Mouse (Mus musculus): ENCODE results near the gene Tgfbr1. TPM values are rescaled to one million over a fixed set of nuclear protein-coding genes. Genes with fewer than 3 reads are reported as not detected.

Tgfbr1 gene
- total RNA-seq, 1 experiment = 31.7 TPM

DNA sequence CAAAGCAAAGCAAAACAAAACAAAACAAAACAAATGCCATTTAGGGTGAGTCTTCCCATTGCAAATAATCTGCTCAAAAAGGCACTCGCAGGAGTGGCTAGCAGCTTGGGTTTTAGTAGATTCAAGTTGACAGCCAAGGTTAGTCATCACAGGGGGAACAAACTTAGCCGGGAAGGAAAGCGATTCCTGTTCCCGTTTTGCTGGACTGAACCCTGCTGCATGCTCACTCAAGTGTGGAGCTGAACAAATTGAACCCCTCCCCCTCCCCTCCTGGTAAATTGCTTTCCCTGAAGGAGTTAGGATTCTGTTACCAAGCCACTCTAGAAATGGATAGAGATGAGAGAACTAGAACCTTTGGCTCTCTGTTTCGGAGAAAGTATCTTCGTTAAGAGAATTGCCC lies 3.3 kb upstream of the Tgfbr1 start:
- no peak overlapping the region for H3K9ac ChIP-seq (ENCODE audit: insufficient read depth, low read depth, low read length, poor library complexity, severe bottlenecking)
- no peak overlapping the region for H3K4me3 ChIP-seq (ENCODE audit: insufficient read depth in 1 of 2, low read depth in 1 of 2, low read length in 2 of 2, poor library complexity in 1 of 2, severe bottlenecking in 1 of 2)
- no peak overlapping the region for H3K27ac ChIP-seq (ENCODE audit: insufficient read depth, low read depth, low read length, poor library complexity, severe bottlenecking)
- DNase-seq (ENCODE audit: low read depth, low spot score) = no peak
- in situ Hi-C loops (cut with MboI; ENCODE audit: low sequenced_read_pairs in 2 of 2, unreplicated experiment in 2 of 2) = no loop called here
- TF ChIP-seq HCFC1 (IDR thresholded peaks at IDR 0.05; ENCODE audit: borderline replicate concordance, insufficient read depth, low read length) = no peak
- no peak for TF ChIP-seq ZC3H11A (IDR thresholded peaks at IDR 0.05; ENCODE audit: borderline replicate concordance, low read depth, low read length)
- TF ChIP-seq ZNF384 (IDR thresholded peaks at IDR 0.05; ENCODE audit: low read depth, low read length) = no peak
- TF ChIP-seq CHD2 (IDR thresholded peaks at IDR 0.05; ENCODE audit: low read depth, low read length) = no peak
- TF ChIP-seq MAFK (IDR thresholded peaks at IDR 0.05; ENCODE audit: insufficient read depth, low read depth, low read length) = no peak
- H3K36me3 ChIP-seq (ENCODE audit: control insufficient read depth, insufficient read depth, low read length, poor library complexity, severe bottlenecking) = no peaks in the 10 kb centered on the region
- peaks cover 0 to 2% of the 10 kb centered on the region in 2 experiments; a peak in 1 of 4 replicates for H3K4me1 ChIP-seq (ENCODE audit: control insufficient read depth in 2 of 2, insufficient read depth in 2 of 2, low read length in 2 of 2, poor library complexity in 1 of 2)
- H3K9me3 ChIP-seq (ENCODE audit: control insufficient read depth, insufficient read depth, low read depth, low read length) = no peaks in the 10 kb centered on the region

DNA sequence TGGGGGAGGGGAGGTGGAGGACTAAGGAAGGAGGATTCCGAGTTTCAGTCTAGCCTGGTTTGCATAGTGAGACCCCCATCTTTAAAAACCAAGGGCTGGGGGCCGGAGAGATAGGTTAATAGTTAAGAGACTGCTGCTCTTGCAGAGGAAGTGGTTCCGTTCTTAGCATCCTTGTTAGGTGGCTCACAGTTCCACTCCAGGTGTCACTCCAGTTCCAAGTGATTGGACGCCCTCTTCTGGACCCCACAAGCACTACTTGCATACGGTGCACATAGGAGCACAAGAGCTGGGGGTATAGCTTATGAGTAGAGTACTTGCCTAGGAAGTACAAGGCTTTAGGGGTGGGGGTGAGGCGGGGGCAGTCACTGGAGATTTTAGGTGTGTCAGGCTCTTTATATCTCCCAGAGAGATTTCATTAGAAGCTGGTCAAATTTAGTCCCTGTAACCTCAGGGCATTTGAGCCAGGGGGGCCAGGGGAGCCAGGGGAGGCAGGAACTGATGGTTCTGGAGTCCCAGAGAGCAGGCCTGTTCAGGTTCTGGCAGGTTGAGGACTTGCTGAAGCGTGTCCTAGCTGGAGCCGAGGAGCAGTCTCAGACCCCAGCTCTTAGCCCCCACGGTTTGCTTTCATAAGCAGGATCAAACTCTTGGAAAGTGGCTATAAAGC lies 1.5 kb upstream of the Tgfbr1 start:
- Histone ChIP-seq H3K27ac (ENCODE audit: insufficient read depth, low read depth, low read length, poor library complexity, severe bottlenecking) (no peak overlapping the region), H3K4me3 (ENCODE audit: insufficient read depth in 1 of 2, low read depth in 1 of 2, low read length in 2 of 2, poor library complexity in 1 of 2, severe bottlenecking in 1 of 2) (no peak overlapping the region), H3K4me1 (ENCODE audit: control insufficient read depth in 2 of 2, insufficient read depth in 2 of 2, low read length in 2 of 2, poor library complexity in 1 of 2) (peaks cover 0 to 2% of the 10 kb centered on the region in 2 experiments; a peak in 1 of 4 replicates), H3K36me3 (ENCODE audit: control insufficient read depth, insufficient read depth, low read length, poor library complexity, severe bottlenecking) (no peaks in the 10 kb centered on the region), H3K9me3 (ENCODE audit: control insufficient read depth, insufficient read depth, low read depth, low read length) (no peaks in the 10 kb centered on the region), H3K9ac (ENCODE audit: insufficient read depth, low read depth, low read length, poor library complexity, severe bottlenecking) (no peak overlapping the region)
- peak; percentile 45 for DNase-seq (ENCODE audit: low read depth, low spot score)
- TF ChIP-seq MAFK (IDR thresholded peaks at IDR 0.05; ENCODE audit: insufficient read depth, low read depth, low read length) (no peak), CHD2 (IDR thresholded peaks at IDR 0.05; ENCODE audit: low read depth, low read length) (no peak), HCFC1 (IDR thresholded peaks at IDR 0.05; ENCODE audit: borderline replicate concordance, insufficient read depth, low read length) (no peak), ZNF384 (IDR thresholded peaks at IDR 0.05; ENCODE audit: low read depth, low read length) (no peak), ZC3H11A (IDR thresholded peaks at IDR 0.05; ENCODE audit: borderline replicate concordance, low read depth, low read length) (peak; percentile 17; the same call in 1 of the 2 replicates)
- in situ Hi-C loops (cut with MboI; ENCODE audit: low sequenced_read_pairs in 2 of 2, unreplicated experiment in 2 of 2) = no loop called here

DNA sequence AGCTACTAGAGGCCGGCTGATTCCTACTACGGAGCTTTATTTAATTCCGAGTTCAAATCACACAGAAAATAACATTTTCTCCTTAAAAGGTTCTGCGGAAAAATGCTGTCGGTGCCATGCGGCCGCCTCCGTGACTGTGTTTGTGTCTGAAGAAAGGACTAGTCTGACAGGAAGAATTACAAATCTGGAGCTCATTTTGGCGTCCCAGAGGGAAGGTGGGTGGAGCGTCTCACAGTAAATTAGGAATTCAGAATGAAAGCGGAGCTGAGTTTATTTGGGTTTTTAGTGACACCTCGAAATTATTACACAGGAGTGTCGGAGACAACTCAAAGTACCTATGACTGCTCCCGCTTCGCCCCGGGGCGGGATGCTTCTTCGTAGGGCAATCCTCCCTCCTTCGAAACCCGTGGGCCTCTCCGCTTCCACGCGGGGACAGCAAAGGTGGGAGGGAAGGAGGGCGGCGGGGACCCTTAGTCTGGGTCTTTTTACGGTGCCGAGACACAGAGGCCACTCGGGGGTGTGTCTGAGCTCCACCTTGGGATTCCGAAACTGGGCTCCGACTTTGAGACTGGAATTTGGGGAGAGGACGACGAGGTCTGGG lies 861 bp upstream of the Tgfbr1 start:
- no peak overlapping the region for H3K27ac ChIP-seq (ENCODE audit: insufficient read depth, low read depth, low read length, poor library complexity, severe bottlenecking)
- H3K9me3 ChIP-seq (ENCODE audit: control insufficient read depth, insufficient read depth, low read depth, low read length) = no peaks in the 10 kb centered on the region
- in situ Hi-C loops (cut with MboI; ENCODE audit: low sequenced_read_pairs in 2 of 2, unreplicated experiment in 2 of 2) = no loop called here
- TF ChIP-seq HCFC1 (IDR thresholded peaks at IDR 0.05; ENCODE audit: borderline replicate concordance, insufficient read depth, low read length) = no peak
- TF ChIP-seq MAFK (IDR thresholded peaks at IDR 0.05; ENCODE audit: insufficient read depth, low read depth, low read length) = no peak
- TF ChIP-seq CHD2 (IDR thresholded peaks at IDR 0.05; ENCODE audit: low read depth, low read length) = no peak
- no peak for TF ChIP-seq ZNF384 (IDR thresholded peaks at IDR 0.05; ENCODE audit: low read depth, low read length)
- no peak for TF ChIP-seq ZC3H11A (IDR thresholded peaks at IDR 0.05; ENCODE audit: borderline replicate concordance, low read depth, low read length)
- no peak for DNase-seq (ENCODE audit: low read depth, low spot score)
- H3K9ac ChIP-seq (ENCODE audit: insufficient read depth, low read depth, low read length, poor library complexity, severe bottlenecking) = peak overlapping the region; percentile 48; the same call in 1 of the 2 replicates
- H3K36me3 ChIP-seq (ENCODE audit: control insufficient read depth, insufficient read depth, low read length, poor library complexity, severe bottlenecking) = no peaks in the 10 kb centered on the region
- peak overlapping the region; percentile 74 to 78 for H3K4me3 ChIP-seq (ENCODE audit: insufficient read depth in 1 of 2, low read depth in 1 of 2, low read length in 2 of 2, poor library complexity in 1 of 2, severe bottlenecking in 1 of 2)
- peaks cover 0 to 2% of the 10 kb centered on the region in 2 experiments; a peak in 1 of 4 replicates for H3K4me1 ChIP-seq (ENCODE audit: control insufficient read depth in 2 of 2, insufficient read depth in 2 of 2, low read length in 2 of 2, poor library complexity in 1 of 2)

DNA sequence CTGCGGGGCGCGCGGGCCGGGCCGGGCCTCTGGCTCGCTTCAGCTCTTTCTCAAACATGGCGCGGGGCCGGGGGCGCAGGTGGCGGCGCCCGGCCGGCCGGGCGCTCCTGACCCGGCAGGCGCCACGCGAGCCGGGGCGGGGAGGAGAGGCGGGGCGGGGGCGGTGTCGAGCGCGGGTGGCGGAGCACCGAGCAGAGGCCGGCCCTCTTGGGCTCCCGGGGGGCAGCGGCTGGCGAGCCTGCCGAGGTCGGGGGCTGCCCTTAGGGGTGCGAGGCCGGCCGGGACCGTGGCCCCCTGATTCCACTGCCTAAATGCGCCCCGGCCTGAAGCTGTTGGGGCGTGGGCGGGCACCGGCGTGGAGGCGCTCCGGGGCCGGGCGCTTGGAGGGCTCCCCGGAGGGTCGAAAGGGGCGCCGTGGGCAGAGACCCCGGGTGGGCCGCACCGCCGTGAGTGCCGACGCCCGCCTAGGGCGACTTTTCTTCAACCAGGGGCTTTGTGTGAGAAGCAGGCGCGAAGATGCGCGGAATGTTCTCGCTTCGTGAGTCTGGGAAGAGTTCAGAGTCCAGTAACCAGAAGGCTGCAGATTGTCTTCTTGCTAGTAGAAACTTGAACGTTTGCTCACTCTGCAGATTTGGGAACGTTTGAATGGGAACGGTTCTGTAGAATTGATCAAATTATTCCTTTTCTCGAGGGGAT lies 542 bp downstream of the Tgfbr1 start:
- Histone ChIP-seq H3K9ac (ENCODE audit: insufficient read depth, low read depth, low read length, poor library complexity, severe bottlenecking) (peak overlapping the region; percentile 82), H3K27ac (ENCODE audit: insufficient read depth, low read depth, low read length, poor library complexity, severe bottlenecking) (no peak overlapping the region; the same call in 1 of the 2 replicates), H3K36me3 (ENCODE audit: control insufficient read depth, insufficient read depth, low read length, poor library complexity, severe bottlenecking) (no peaks in the 10 kb centered on the region), H3K4me3 (ENCODE audit: insufficient read depth in 1 of 2, low read depth in 1 of 2, low read length in 2 of 2, poor library complexity in 1 of 2, severe bottlenecking in 1 of 2) (peak overlapping the region; percentile 77 to 89), H3K9me3 (ENCODE audit: control insufficient read depth, insufficient read depth, low read depth, low read length) (no peaks in the 10 kb centered on the region), H3K4me1 (ENCODE audit: control insufficient read depth in 2 of 2, insufficient read depth in 2 of 2, low read length in 2 of 2, poor library complexity in 1 of 2) (peaks cover 0 to 2% of the 10 kb centered on the region in 2 experiments; a peak in 1 of 4 replicates)
- in situ Hi-C loops (cut with MboI; ENCODE audit: low sequenced_read_pairs in 2 of 2, unreplicated experiment in 2 of 2) = no loop called here
- DNase-seq (ENCODE audit: low read depth, low spot score) = peak; percentile 25
- TF ChIP-seq HCFC1 (IDR thresholded peaks at IDR 0.05; ENCODE audit: borderline replicate concordance, insufficient read depth, low read length) (no peak), CHD2 (IDR thresholded peaks at IDR 0.05; ENCODE audit: low read depth, low read length) (no peak), ZC3H11A (IDR thresholded peaks at IDR 0.05; ENCODE audit: borderline replicate concordance, low read depth, low read length) (no peak), ZNF384 (IDR thresholded peaks at IDR 0.05; ENCODE audit: low read depth, low read length) (no peak), MAFK (IDR thresholded peaks at IDR 0.05; ENCODE audit: insufficient read depth, low read depth, low read length) (no peak)
